Mouse (Mus musculus) layer of hippocampus, adult 11-12 months (tissue): ENCODE measurements at regions not wholly inside any gene's neighbourhood (a gene's known extent, or its start where the extent isn't known, plus 50 kb on each side); places are given as distances from the start of the nearest gene placed in this dataset.

Source experiments
- DNase-seq: peaks from one replicate; pipeline ENCODE4 v3.0.0; 2022; ENCODE audit warnings: low spot score

- no peak for DNase-seq
Observed at GRCm38 (mm10) chr1:73116526-73116925, 100.8 kb upstream of the Tnp1 start.

- no peak for DNase-seq
Observed at GRCm38 (mm10) chr1:73115854-73116253, 100.1 kb upstream of the Tnp1 start.

- DNase-seq: no peak
Observed at GRCm38 (mm10) chr1:73113137-73113536, 97.4 kb upstream of the Tnp1 start.

- DNase-seq: no peak
Observed at GRCm38 (mm10) chr1:73112711-73113110, 97.0 kb upstream of the Tnp1 start.

- no peak for DNase-seq
Observed at GRCm38 (mm10) chr1:73111911-73112310, 96.2 kb upstream of the Tnp1 start.

- no peak for DNase-seq
Observed at GRCm38 (mm10) chr1:73105856-73106463, 90.3 kb upstream of the Tnp1 start.

GRCm38 (mm10) chr1:73097645-73098440 is 82.1 kb upstream of the Tnp1 start:
- no peak for DNase-seq

- DNase-seq: no peak
Observed at GRCm38 (mm10) chr1:73089636-73090035, 73.9 kb upstream of the Tnp1 start.

GRCm38 (mm10) chr1:73088494-73088893 is 72.8 kb upstream of the Tnp1 start:
- DNase-seq: no peak

- no peak for DNase-seq
Observed at GRCm38 (mm10) chr1:73084946-73085345, 69.2 kb upstream of the Tnp1 start.

GRCm38 (mm10) chr1:73083396-73083795 is 67.7 kb upstream of the Tnp1 start:
- DNase-seq: no peak

- DNase-seq: no peak
Observed at GRCm38 (mm10) chr1:73079518-73079917, 63.8 kb upstream of the Tnp1 start.

GRCm38 (mm10) chr1:73077156-73077555 is 61.4 kb upstream of the Tnp1 start:
- DNase-seq: no peak

- DNase-seq: no peak
Observed at GRCm38 (mm10) chr1:73075699-73076373, 60.1 kb upstream of the Tnp1 start.

GRCm38 (mm10) chr1:73075159-73075558 is 59.5 kb upstream of the Tnp1 start:
- DNase-seq: no peak

GRCm38 (mm10) chr1:73074525-73074924 is 58.8 kb upstream of the Tnp1 start:
- no peak for DNase-seq

GRCm38 (mm10) chr1:73072237-73072904 is 56.7 kb upstream of the Tnp1 start:
- no peak for DNase-seq

GRCm38 (mm10) chr1:73070126-73070525 is 54.4 kb upstream of the Tnp1 start:
- no peak for DNase-seq
